Mouse (Mus musculus) myocyte (in vitro differentiated cells): Measurements from ENCODE around the gene Parvb.

Experiments used
- E2F4 ChIP-seq: IDR thresholded peaks from one replicate; pipeline ENCODE4 v1.6.1; 2011; ENCODE audit warnings: mild to moderate bottlenecking, control low read depth, moderate library complexity; ENCODE audit not compliant: insufficient read depth
- MAX ChIP-seq: IDR thresholded peaks from one replicate; pipeline ENCODE4 v1.6.1; 2011; ENCODE audit warnings: low read depth, mild to moderate bottlenecking, control low read depth
- MYOG ChIP-seq, 3 experiments: IDR thresholded peaks; one replicate each; pipeline ENCODE4 v1.6.1; 2011; ENCODE audit warnings: control low read depth in 2 of 3, low read depth in 2 of 3, mild to moderate bottlenecking in 2 of 3; ENCODE audit not compliant: insufficient read length in 2 of 3, control insufficient read depth in 1 of 3, insufficient read depth in 1 of 3
- POLR2A ChIP-seq: IDR thresholded peaks from one replicate; pipeline ENCODE4 v1.6.1; 2011; ENCODE audit warnings: low read depth, mild to moderate bottlenecking, control low read depth, moderate library complexity; ENCODE audit not compliant: insufficient read length
- TCF12 ChIP-seq: IDR thresholded peaks from one replicate; pipeline ENCODE4 v1.6.1; 2011; ENCODE audit warnings: mild to moderate bottlenecking, control low read depth; ENCODE audit not compliant: poor library complexity, insufficient read depth, severe bottlenecking
- USF1 ChIP-seq: IDR thresholded peaks from one replicate; pipeline ENCODE4 v1.6.1; 2011; ENCODE audit warnings: low read depth, mild to moderate bottlenecking, control low read depth, moderate library complexity

DNA sequence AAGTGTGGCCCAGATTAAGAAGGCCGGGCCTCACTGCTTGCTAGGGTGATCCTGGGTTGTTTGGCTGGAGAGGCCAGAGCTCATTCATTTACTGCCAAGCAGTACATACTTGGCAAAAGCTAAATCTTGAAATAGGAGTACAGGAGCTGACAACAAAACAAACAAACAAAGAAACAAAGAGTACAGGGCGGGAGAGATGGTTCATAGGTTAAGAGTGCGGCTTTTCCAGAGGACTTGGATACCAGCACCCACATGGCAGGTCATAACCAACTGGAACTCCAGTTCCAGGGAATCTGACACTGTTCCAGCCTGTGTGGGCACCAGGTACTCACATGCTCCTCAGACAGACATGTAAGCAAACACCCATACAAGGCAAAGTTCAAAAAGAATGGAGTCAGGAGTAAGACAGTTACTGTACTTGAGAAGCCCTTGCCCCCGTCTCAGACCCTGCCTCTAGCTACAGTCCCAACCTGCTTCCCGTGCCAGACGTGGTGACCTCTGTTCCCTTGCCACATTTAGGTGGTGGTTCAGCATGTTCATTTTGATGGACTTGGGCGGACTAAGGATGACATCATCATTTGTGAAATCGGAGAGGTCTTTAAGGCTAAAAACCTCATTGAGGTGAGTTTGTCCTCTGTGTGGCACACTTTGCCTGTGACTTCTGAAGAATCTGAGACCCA lies 35.2 kb upstream of the Parvb start:
- TF ChIP-seq TCF12 (no peak), POLR2A (no peak), USF1 (no peak), MYOG (IDR thresholded peaks at IDR 0.05; ENCODE audit: control insufficient read depth in 1 of 3, insufficient read depth in 1 of 3, insufficient read length in 2 of 3, low read depth in 2 of 3) (no peak), E2F4 (no peak), MAX (no peak)
